Mouse (Mus musculus) lung, postnatal 36 days (tissue): ENCODE results near the gene Endou.
A peak's percentile ranks its signal among the peaks of the same experiment; 100 is the strongest.

Experiments
- DNase-seq: peaks from one replicate; pipeline ENCODE4 v3.0.0; 2022; ENCODE audit warnings: mixed read lengths

Gene Endou

GRCm38 (mm10) chr15:97752491-97752890 is 21.4 kb upstream of the Endou start:
- no peak for DNase-seq

GRCm38 (mm10) chr15:97751676-97752075 is 20.5 kb upstream of the Endou start:
- peak; percentile 58 for DNase-seq

DNA sequence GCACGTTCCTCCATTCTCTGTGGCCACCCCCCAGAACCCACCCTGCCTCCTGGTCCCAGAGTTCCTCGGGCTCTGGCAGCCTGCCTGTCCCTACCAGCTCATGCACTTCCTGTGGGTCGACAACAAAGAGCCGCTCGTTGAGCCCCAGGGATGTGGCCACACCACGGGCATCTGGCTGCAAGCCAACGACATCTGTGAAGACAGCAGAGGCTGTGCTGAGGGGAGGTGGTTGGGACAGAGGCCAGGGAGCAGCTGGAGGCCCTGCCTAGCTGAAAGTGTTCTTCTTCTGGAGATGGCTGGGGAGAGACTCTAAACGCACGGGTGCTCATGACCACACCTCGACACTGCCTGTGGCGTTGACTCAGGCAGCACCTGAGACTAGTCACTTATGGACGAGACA is 19.6 kb upstream of the Endou start:
- DNase-seq: peak; percentile 95

DNA sequence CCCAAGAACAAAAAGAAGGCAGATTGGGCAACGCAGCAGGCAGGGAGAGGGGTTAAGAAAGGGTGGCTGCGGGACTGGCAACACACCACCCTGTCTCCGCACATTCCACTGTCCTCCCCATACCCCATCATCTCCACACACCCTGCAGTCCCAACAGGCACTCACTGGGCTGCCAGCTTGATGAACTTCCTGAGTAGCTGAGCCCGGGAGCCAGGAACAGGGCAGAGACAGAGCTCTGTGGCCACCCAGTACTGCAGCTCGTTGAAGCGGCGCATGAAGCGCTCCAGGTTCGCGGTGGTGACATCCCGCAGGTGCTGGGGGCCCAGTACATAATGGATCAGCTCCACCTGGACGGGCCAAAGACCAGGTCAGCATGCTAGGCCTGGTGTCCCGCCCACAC is 18.7 kb upstream of the Endou start:
- DNase-seq: no peak

DNA sequence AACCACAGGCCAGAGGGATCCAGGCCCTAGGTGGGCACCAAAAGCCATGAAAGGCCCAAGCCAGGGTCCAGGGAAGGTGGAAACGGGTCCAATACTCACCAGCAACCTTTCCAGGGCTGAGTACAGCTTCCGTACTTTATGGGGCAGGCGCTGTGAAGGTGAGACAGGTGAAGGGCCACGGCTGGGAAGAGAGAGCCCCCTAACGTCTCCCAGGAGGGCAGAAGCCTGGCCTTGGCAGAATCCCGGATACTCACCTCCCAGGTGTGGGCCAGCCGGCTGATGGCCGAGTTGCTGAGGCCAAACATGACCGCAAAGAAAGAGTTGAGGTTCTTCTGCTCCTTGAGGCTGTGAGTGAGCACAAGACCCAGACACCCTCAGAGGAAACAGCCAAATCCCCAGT is 18.3 kb upstream of the Endou start:
- DNase-seq: no peak

DNA sequence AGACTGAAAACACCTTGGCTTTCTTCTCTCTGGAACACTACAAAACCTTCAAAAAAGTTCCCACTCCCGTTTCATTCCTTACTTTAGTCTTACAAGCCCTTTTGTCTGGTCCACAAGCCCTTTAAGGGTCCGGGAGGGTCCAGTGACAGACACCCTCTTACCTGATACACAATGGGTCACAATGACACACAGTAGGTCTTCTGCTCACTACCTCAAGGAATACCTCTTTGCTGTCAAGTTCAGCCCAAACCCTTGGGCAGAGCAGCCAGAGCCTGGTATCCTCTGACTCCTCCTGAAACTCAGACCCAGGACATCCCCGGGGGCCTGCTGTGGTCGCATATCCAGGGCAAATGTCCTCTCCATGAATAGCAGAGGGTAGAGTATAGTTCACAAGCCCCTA is 17.8 kb upstream of the Endou start:
- DNase-seq: no peak

DNA sequence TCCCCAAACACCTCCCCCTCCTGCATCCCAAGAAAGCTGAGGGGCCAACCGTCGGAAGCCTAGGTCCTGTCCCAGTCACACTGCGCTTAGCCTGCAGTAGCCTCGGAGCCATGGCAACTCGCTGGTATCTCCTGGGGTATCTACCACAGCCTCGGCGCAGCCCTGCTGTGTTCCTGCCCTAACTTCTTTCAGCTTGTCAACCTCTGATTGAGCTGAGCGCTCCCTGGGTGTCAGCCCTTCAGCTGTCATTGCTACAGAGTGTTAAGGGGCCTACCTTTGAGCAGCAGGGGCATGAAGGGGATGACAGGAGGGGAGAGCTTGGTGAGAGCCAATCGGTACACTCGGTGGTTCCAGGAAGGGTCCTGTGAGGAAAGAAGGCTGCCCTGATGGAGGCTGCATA is 17.2 kb upstream of the Endou start:
- no peak for DNase-seq

GRCm38 (mm10) chr15:97747486-97747885 is 16.3 kb upstream of the Endou start:
- no peak for DNase-seq

- DNase-seq: no peak
Measured at GRCm38 (mm10) chr15:97746748-97747147, 15.6 kb upstream of the Endou start.

- no peak for DNase-seq
Measured at GRCm38 (mm10) chr15:97746278-97746677, 15.1 kb upstream of the Endou start.

- no peak for DNase-seq
Measured at GRCm38 (mm10) chr15:97745331-97745730, 14.2 kb upstream of the Endou start.

GRCm38 (mm10) chr15:97744930-97745329 is 13.8 kb upstream of the Endou start:
- no peak for DNase-seq

GRCm38 (mm10) chr15:97743961-97744525 is 12.9 kb upstream of the Endou start:
- DNase-seq: no peak

DNA sequence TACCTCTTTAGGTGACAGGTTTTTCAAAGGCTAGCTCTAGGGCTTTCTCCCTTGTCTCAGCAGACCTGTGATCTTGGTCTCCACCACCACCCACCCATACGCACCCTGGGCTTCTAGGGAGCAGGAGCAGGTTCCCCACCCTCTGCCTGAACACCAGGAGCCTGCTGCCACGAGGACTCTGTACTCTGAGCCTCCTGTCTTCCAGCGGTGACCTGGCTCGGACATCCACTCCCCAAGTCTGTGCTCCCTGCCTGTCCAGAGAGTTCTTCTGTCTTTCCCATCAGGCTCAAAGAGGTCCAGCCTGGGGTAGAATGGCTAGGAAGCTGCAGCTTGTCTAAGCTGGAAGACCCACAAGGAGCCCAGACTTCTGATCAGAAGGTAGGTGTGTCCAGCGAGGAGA is 12.1 kb upstream of the Endou start:
- DNase-seq: no peak

DNA sequence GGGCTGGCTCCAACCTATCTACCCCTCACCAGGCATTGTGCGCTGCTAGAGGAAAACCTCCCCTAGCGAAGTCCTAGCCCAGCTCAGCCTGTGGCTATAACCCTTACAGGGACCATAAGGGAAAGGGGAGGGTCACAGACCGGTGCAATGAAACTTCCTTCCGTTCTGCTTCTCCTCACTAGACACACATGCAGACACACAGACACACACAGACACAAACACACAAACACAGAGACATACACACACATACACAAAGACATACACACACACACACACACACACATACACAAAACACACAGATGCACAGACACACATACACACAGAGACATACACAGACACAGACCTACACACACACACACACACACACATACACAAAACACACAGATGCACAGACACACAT is 11.5 kb upstream of the Endou start:
- no peak for DNase-seq

GRCm38 (mm10) chr15:97742074-97742473 is 10.9 kb upstream of the Endou start:
- no peak for DNase-seq

DNA sequence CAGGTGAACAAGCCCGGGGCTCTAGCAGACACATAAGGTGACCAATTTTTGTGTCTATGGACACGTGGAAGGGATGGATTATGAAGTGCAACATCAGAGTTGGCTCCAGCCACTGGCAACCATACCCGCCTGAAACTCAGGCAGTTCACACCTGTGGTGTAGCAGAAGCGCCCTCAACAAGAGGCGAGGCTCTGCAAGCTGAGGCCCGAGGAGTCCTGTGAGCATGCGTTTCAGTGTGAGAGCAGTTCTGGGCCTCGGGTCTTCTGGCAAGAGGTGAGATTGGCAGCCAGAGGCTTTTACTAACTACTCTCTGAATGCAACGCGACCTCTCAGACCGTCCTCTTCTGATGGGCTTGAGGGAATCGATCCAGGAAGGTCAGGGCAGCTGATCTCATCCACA is 10.5 kb upstream of the Endou start:
- DNase-seq: no peak

- no peak for DNase-seq
Measured at GRCm38 (mm10) chr15:97740283-97740732, 9.2 kb upstream of the Endou start.

DNA sequence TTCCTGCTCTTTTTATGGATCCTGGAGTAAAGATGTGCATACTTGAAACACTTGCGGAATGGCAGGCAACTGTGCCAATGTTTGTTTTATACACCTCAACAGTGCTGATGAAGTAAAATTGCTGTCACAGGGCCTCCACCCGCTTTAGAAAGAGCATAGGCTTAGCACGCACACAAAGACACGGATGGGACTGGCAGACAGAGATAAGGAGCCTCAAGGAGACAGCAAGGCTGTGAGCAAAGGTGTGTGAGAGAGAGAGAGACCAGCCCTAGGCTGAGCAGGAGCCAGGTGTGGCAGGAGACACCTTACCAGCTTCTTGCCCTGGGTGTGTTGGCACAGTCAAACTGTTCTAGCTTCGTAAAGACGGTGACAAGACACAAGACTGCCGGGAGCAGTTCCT is 7.8 kb upstream of the Endou start:
- no peak for DNase-seq

DNA sequence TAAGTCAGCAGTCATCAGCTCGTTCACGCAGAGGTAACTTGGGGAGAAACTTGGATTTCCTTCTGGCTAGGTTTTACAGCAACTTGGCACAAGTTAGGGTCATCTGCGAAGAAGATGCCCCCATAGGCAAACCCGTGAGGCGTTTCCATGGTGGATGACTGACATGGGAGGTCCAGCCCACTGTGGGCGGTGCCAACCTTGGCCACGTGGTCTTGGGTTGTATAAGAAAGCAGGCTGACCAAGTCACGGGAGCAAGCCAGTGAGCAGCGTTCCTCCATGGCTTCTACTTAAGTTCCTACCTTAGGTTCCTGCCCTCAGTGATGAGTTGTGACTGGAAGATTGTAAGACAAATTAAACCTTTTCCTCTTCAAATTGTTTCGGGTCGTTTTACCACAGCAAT is 849 bp upstream of the Endou start:
- DNase-seq: no peak

- no peak for DNase-seq
Measured at GRCm38 (mm10) chr15:97730365-97730764, 774 bp downstream of the Endou start.

GRCm38 (mm10) chr15:97728804-97729203 is 2.3 kb downstream of the Endou start:
- DNase-seq: no peak

DNA sequence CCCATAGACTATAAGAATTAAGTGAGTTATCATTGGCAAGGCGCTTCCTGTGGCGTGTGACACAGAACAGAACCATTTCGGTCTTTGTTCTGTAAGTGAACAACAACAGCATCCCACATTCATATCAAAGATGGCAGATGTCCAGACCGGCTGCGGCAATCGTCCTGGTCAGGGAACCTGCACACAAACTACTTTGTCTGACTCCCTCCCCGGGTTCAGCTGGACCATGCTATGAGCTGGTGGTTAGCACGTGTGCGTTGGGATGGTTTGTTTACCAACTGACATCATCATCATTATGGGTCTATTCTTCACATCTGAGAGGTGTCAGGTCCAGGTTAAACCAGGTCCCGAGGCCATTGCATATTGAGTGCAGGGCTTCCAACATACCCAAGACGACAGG is 2.7 kb downstream of the Endou start:
- no peak for DNase-seq

DNA sequence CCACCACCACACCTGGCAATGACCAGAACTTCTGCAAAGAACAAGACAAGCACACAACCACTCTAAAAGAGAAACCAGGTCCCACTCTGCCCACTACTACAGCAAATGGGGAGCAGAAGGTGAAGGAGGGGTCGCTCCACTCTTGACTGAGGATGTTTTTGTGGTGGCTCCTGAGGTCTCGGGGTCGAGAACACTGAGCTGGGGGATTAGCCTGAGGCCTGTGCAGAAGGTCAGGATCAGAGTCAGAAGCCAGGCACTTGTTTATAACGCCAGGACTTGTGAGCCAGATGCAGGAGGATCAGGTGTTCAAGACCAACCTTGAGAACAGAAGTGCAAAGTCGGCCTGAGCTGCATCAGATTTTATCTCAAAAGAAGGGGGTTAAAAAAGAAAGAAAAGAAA is 3.6 kb downstream of the Endou start:
- no peak for DNase-seq

GRCm38 (mm10) chr15:97727048-97727447 is 4.1 kb downstream of the Endou start:
- DNase-seq: peak; percentile 53

- DNase-seq: no peak
Measured at GRCm38 (mm10) chr15:97726310-97726709, 4.8 kb downstream of the Endou start.
